Mouse (Mus musculus) testis, adult 2 months (tissue): ENCODE results near the gene Ufd1.

Source experiments
- CTCF ChIP-seq: fragments of 200-500 bp; IDR thresholded peaks from 2 replicates; pipeline ENCODE4 v1.5.1; 2012; ENCODE audit warnings: low read depth, mild to moderate bottlenecking, inconsistent platforms, low read length, moderate library complexity; ENCODE audit not compliant: control insufficient read depth, insufficient read depth, insufficient replicate concordance
- POLR2A ChIP-seq: fragments of 200-500 bp; IDR thresholded peaks from 2 replicates; pipeline ENCODE4 v1.6.1; 2012; ENCODE audit warnings: low read depth, mild to moderate bottlenecking, inconsistent platforms, low read length, moderate library complexity; ENCODE audit not compliant: control insufficient read depth

DNA sequence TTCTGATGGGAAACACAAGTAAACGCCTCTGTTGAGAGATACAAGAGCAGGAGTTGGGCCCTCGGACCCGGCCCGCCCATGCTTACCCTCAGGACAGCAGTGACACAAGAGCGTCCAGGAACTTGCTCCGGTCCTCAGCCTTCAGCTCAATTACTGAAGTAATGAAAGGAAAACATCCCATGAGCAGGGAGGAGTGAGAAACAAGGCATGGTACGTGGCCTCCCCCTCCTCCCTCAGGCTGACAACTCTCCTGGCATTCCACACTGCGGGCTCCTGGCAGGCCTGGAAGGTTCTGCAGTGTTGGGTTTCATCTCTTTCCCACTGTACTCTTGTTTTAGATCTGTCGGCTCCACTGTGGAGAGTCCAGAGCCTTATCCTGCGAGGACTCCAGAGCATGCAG is 29.8 kb upstream of the Ufd1 start:
- TF ChIP-seq POLR2A (no peak), CTCF (no peak)
